11 mouse cellular contexts compared by ENCODE assay signal in genomic region chr1:133057345-133058034, GRCm38 (mm10). TPM values are rescaled to one million over a fixed set of nuclear protein-coding genes. Genes with fewer than 3 reads are reported as not detected.
DNase-seq lines count a peak whose midpoint lies in the region; ATAC-seq lines count a peak whose summit lies in the region.
"Had no signal": no experiment of that assay in that cellular context is flagged by ENCODE, and none has a peak within 500 bp of the region (broad histone marks: within the 10 kb centered on the region; RNA-seq: fewer than 3 reads in every experiment).

No protein-coding gene starts in this region.

- H3K4me2 ChIP-seq in heart, embryonic 13.5 days: no peak overlapping the region
- no peak overlapping the region for H3K4me2 ChIP-seq in midbrain, embryonic 11.5 days
- H3K4me2 ChIP-seq: limb, embryonic 12.5 days; neural tube, embryonic 12.5 days had no signal

- peaks cover 56% of the 10 kb centered on the region for H3K4me1 ChIP-seq in heart, embryonic 13.5 days
- peaks cover 6% of the 10 kb centered on the region; the same call in 1 of the 2 replicates for H3K4me1 ChIP-seq in midbrain, embryonic 11.5 days (ENCODE audit: control insufficient read depth, insufficient read depth, low read length)

- no peak for ATAC-seq in heart, embryonic 13.5 days (ENCODE audit: extremely low read depth, insufficient number of reproducible peaks, low FRiP score, low TSS enrichment)
- peak; percentile 24 to 33; a peak in 2 of 4 replicates for ATAC-seq in hematopoietic stem cell, adult 5-6 weeks (replicated peaks in 1 of 2; ENCODE audit: insufficient read depth in 1 of 2, low FRiP score in 2 of 2, low TSS enrichment in 1 of 2, low read depth in 1 of 2, poor library complexity in 2 of 2, severe bottlenecking in 2 of 2)
- no peak for ATAC-seq in midbrain, embryonic 11.5 days (ENCODE audit: low FRiP score)

- H3K9ac ChIP-seq in heart, embryonic 13.5 days: peak overlapping the region; percentile 38
- H3K9ac ChIP-seq in midbrain, embryonic 11.5 days (ENCODE audit: low read length): no peak overlapping the region
- H3K9ac ChIP-seq: limb, embryonic 12.5 days; neural tube, embryonic 12.5 days had no signal

- intact Hi-C loops in heart, postnatal 25 days (cut with DNase I): no loop called here

- H3K27ac ChIP-seq in heart, embryonic 13.5 days (replicated peaks): peak overlapping the region; percentile 49
- H3K27ac ChIP-seq in midbrain, embryonic 11.5 days (ENCODE audit: low read depth, low read length): no peak overlapping the region
- H3K27ac ChIP-seq: limb, embryonic 12.5 days; neural tube, embryonic 12.5 days had no signal

- 53% methylated on average over 7 of the region's 7 CpGs for WGBS in heart, embryonic 13.5 days
- WGBS in midbrain, embryonic 11.5 days: 77% methylated on average over 7 of the region's 7 CpGs

- no peaks in the 10 kb centered on the region for H3K27me3 ChIP-seq in heart, embryonic 13.5 days (replicated peaks)
- H3K27me3 ChIP-seq in midbrain, embryonic 11.5 days (ENCODE audit: control insufficient read depth, insufficient read depth, low read length): no peaks in the 10 kb centered on the region
- H3K27me3 ChIP-seq: limb, embryonic 12.5 days; neural tube, embryonic 12.5 days had no signal

- H3K9me3 ChIP-seq in heart, embryonic 13.5 days: no peaks in the 10 kb centered on the region
- H3K9me3 ChIP-seq in midbrain, embryonic 11.5 days (ENCODE audit: control insufficient read depth, low read length): no peaks in the 10 kb centered on the region
- H3K9me3 ChIP-seq: limb, embryonic 12.5 days; neural tube, embryonic 12.5 days had no signal

- peaks cover 10% of the 10 kb centered on the region; the same call in 1 of the 2 replicates for H3K36me3 ChIP-seq in heart, embryonic 13.5 days
- H3K36me3 ChIP-seq in midbrain, embryonic 11.5 days (ENCODE audit: control insufficient read depth, insufficient read depth, low read length): no peaks in the 10 kb centered on the region

- DNase-seq in heart, postnatal 25 days (ENCODE audit: low spot score): no peak
- peak; percentile 64 for DNase-seq in urinary bladder, postnatal 14 days (ENCODE audit: low spot score)
- DNase-seq in urinary bladder, adult 18-20 months (ENCODE audit: low spot score in 2 of 2): no peak
- DNase-seq in embryo, embryonic 11 days: no peak
- no peak for DNase-seq in layer of hippocampus, adult 8-10 months (ENCODE audit: low spot score in 2 of 2)
- DNase-seq in midbrain, embryonic 11.5 days (ENCODE audit: low spot score, missing footprints): no peak
- DNase-seq: gastrocnemius, postnatal 25 days had no signal

- no peak overlapping the region for H3K4me3 ChIP-seq in heart, embryonic 13.5 days
- no peak overlapping the region for H3K4me3 ChIP-seq in midbrain, embryonic 11.5 days (ENCODE audit: low read depth, low read length)
- H3K4me3 ChIP-seq: limb, embryonic 12.5 days; neural tube, embryonic 12.5 days had no signal

RNA-seq across cellular contexts. Expression of gene Pik3c2b, which starts 12.0 kb away (rescaled TPM):
- 8.5 and 9.5 TPM in 2 replicates for polyA plus RNA-seq in heart, embryonic 13.5 days (2015; fragmentation: Nextera tagmentation; extraction: Ambion mirVana)
- 10 to 100 TPM; 19.9 to 21.2 TPM for total RNA-seq in heart, postnatal 25 days (2021)
- 4.4 and 6.0 TPM in 2 replicates for total RNA-seq in hematopoietic stem cell, adult 5-6 weeks (2017)
- total RNA-seq in layer of hippocampus, adult 8-10 months (2022): 10 to 100 TPM; 15.9 to 17.6 (median 16.4) TPM
- 15.5 and 16.3 TPM in 2 replicates for polyA plus RNA-seq in midbrain, embryonic 11.5 days (2014; fragmentation: Nextera tagmentation; extraction: Ambion mirVana)

RNA-seq across cellular contexts. Expression of gene Mdm4, which starts 27.1 kb away (rescaled TPM):
- polyA plus RNA-seq in heart, embryonic 13.5 days (2015; fragmentation: Nextera tagmentation; extraction: Ambion mirVana): 19.2 and 23.4 TPM in 2 replicates
- total RNA-seq in heart, postnatal 25 days (2021): 10 to 100 TPM; 25.0 to 29.0 TPM
- 135 and 150 TPM in 2 replicates for total RNA-seq in hematopoietic stem cell, adult 5-6 weeks (2017)
- 100 to 1,000 TPM in 1 of 4 experiments, 10 to 100 TPM in 3; 86.9 to 117 (median 95.4) TPM for total RNA-seq in layer of hippocampus, adult 8-10 months (2022)
- 36.5 TPM in 2 replicates for polyA plus RNA-seq in midbrain, embryonic 11.5 days (2014; fragmentation: Nextera tagmentation; extraction: Ambion mirVana)

Comparison
In these comparisons a context has a peak if more than half of its experiments do, and no peak if none do; other contexts are left out.
1. ATAC-seq: peak in hematopoietic stem cell, adult 5-6 weeks (2 of 2); none in heart, embryonic 13.5 days (single experiment) and midbrain, embryonic 11.5 days (single experiment).